33 mouse cellular contexts compared by ENCODE assay signal in genomic region chr16:43071875-43072274, GRCm38 (mm10).
DNase-seq lines count a peak whose midpoint lies in the region; ATAC-seq lines count a peak whose summit lies in the region.
"Had no signal": no experiment of that assay in that cellular context is flagged by ENCODE, and none has a peak within 500 bp of the region (broad histone marks: within the 10 kb centered on the region; RNA-seq: fewer than 3 reads in every experiment).

No protein-coding gene starts in this region.

- H3K4me2 ChIP-seq in kidney, embryonic 15.5 days: no peak overlapping the region
- no peak overlapping the region for H3K4me2 ChIP-seq in forebrain, embryonic 14.5 days (ENCODE audit: low read length)
- H3K4me2 ChIP-seq: embryonic facial prominence, embryonic 12.5 days; heart, embryonic 13.5 days; hindbrain, embryonic 15.5 days; neural tube, embryonic 15.5 days; stomach, embryonic 15.5 days had no signal

- no peaks in the 10 kb centered on the region for H3K27me3 ChIP-seq in kidney, embryonic 15.5 days
- no peaks in the 10 kb centered on the region for H3K27me3 ChIP-seq in forebrain, embryonic 14.5 days (replicated peaks; ENCODE audit: control insufficient read depth, insufficient read depth, low read length)
- H3K27me3 ChIP-seq: embryonic facial prominence, embryonic 12.5 days; heart, embryonic 13.5 days; hindbrain, embryonic 15.5 days; neural tube, embryonic 15.5 days; stomach, embryonic 15.5 days had no signal

- no peaks in the 10 kb centered on the region for H3K9me3 ChIP-seq in kidney, embryonic 15.5 days (replicated peaks)
- no peaks in the 10 kb centered on the region for H3K9me3 ChIP-seq in forebrain, embryonic 14.5 days (replicated peaks; ENCODE audit: control insufficient read depth, low read length)
- H3K9me3 ChIP-seq: embryonic facial prominence, embryonic 12.5 days; heart, embryonic 13.5 days; hindbrain, embryonic 10.5 days; hindbrain, embryonic 15.5 days; neural tube, embryonic 15.5 days; stomach, embryonic 15.5 days had no signal

- no peak overlapping the region for H3K4me3 ChIP-seq in kidney, embryonic 15.5 days (replicated peaks)
- no peak overlapping the region for H3K4me3 ChIP-seq in forebrain, embryonic 14.5 days (ENCODE audit: low read depth, low read length)
- H3K4me3 ChIP-seq: embryonic facial prominence, embryonic 12.5 days; heart, embryonic 13.5 days; hindbrain, embryonic 10.5 days; hindbrain, embryonic 15.5 days; neural tube, embryonic 15.5 days; stomach, embryonic 15.5 days had no signal

- whole genome bisulfite sequencing in kidney, embryonic 15.5 days: 86% methylated on average over 3 of the region's 3 CpGs
- WGBS in forebrain, embryonic 14.5 days: 89% methylated on average over 3 of the region's 3 CpGs

- no peak for DNase-seq in kidney, postnatal 10 days
- DNase-seq in brain, adult 2 months (ENCODE audit: low read depth, low spot score): peak; percentile 68
- peak; percentile 64 to 88 for DNase-seq in layer of hippocampus, adult 18-20 months (ENCODE audit: low spot score in 2 of 2)
- peak; percentile 40 to 80 for DNase-seq in layer of hippocampus, postnatal 14 days (ENCODE audit: low spot score in 2 of 2)
- no peak for DNase-seq in forebrain, embryonic 14.5 days (ENCODE audit: low spot score)
- no peak for DNase-seq in gastrocnemius, postnatal 14 days
- no peak for DNase-seq in thymus, adult 18-20 months
- DNase-seq: adrenal gland, adult 2 months; adrenal gland, postnatal 36 days; B cell, adult 2 months; cerebellum, adult 9-10 months; cerebellum, postnatal 36 days; embryo, embryonic 11 days; heart, postnatal 10 days; kidney, postnatal 14 days; left cerebral cortex, postnatal 4 days; lung, adult 2 months; lung, postnatal 10 days; midbrain, embryonic 14.5 days; right cerebral cortex, adult 18-20 months; thymus, postnatal 14 days had no signal

- no peak overlapping the region for H3K9ac ChIP-seq in kidney, embryonic 15.5 days
- no peak overlapping the region for H3K9ac ChIP-seq in forebrain, embryonic 14.5 days (ENCODE audit: low read length)
- H3K9ac ChIP-seq: embryonic facial prominence, embryonic 12.5 days; heart, embryonic 13.5 days; hindbrain, embryonic 15.5 days; liver, embryonic 14.5 days; neural tube, embryonic 15.5 days; stomach, embryonic 15.5 days had no signal

- intact Hi-C loops in gastrocnemius, postnatal 14 days (cut with DNase I; ENCODE audit: low total_unique reads): no loop called here

- ATAC-seq in kidney, embryonic 15.5 days (replicated peaks; ENCODE audit: low FRiP score): no peak
- ATAC-seq in forebrain, embryonic 14.5 days: no peak
- ATAC-seq: activated CD4-positive, CD25-positive, alpha-beta regulatory T cell, adult 4 months; forebrain, embryonic 16.5 days; inflammation-experienced regulatory T-cells, adult 6 months had no signal

- H3K27ac ChIP-seq in kidney, embryonic 15.5 days: peak overlapping the region; percentile 62; the same call in 1 of the 2 replicates
- no peak overlapping the region for H3K27ac ChIP-seq in forebrain, embryonic 14.5 days (ENCODE audit: low read depth, low read length)
- H3K27ac ChIP-seq: embryonic facial prominence, embryonic 12.5 days; heart, embryonic 13.5 days; hindbrain, embryonic 10.5 days; hindbrain, embryonic 15.5 days; liver, embryonic 14.5 days; macrophage; neural tube, embryonic 15.5 days; stomach, embryonic 15.5 days had no signal

- peaks cover 11% of the 10 kb centered on the region for H3K4me1 ChIP-seq in kidney, embryonic 15.5 days
- H3K4me1 ChIP-seq in forebrain, embryonic 14.5 days (ENCODE audit: control insufficient read depth, insufficient read depth, low read length): no peaks in the 10 kb centered on the region
- H3K4me1 ChIP-seq: embryonic facial prominence, embryonic 12.5 days; hindbrain, embryonic 15.5 days; neural tube, embryonic 15.5 days; stomach, embryonic 15.5 days had no signal

- H3K36me3 ChIP-seq in kidney, embryonic 15.5 days: no peaks in the 10 kb centered on the region
- H3K36me3 ChIP-seq in forebrain, embryonic 14.5 days (ENCODE audit: control insufficient read depth, insufficient read depth, low read length): no peaks in the 10 kb centered on the region
- H3K36me3 ChIP-seq: embryonic facial prominence, embryonic 12.5 days; heart, embryonic 13.5 days; hindbrain, embryonic 10.5 days; hindbrain, embryonic 15.5 days; neural tube, embryonic 15.5 days; stomach, embryonic 15.5 days had no signal

Comparison
In these comparisons a context has a peak if more than half of its experiments do, and no peak if none do; other contexts are left out.
1. DNase-seq: peak in brain, adult 2 months (single experiment), layer of hippocampus, adult 18-20 months (2 of 2) and layer of hippocampus, postnatal 14 days (2 of 2); none in kidney, postnatal 10 days (single experiment), forebrain, embryonic 14.5 days (single experiment), gastrocnemius, postnatal 14 days (single experiment) and thymus, adult 18-20 months (0 of 2).